Mouse (Mus musculus) WW6 (cell line): Measurements from ENCODE around the gene Slc36a1.

Experiments
- DNase-seq: peaks from one replicate; pipeline ENCODE4 v3.0.0-alpha.2; 2013; ENCODE audit warnings: low read depth, low spot score

The Slc36a1 gene

DNA sequence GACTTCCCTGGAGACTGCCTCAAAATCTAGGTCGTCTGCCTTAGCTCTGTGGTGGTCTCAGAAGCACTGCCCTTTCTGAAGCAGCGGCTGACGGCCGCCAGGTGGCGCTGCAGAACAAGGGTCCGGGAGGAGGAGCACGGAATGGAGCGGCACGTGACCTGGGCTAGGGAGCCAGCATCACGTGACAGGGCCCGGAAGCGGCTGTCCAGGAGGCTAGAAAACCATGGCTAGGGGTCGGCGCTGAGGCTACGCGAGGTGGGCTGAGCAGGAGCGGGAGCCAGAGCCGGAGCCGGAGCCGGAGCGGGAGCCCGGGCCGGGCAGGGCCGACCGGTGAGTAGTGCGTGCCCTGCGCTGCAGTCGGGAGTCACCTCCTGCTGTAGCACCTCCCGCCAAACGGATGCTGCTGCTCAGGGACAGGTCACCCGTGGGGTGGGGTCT lies at the start of gene Slc36a1:
Slc36a1 (plus strand) TSS at position 192 of the 438 bp plus-strand sequence.
- DNase-seq, result peak; percentile 92

DNA sequence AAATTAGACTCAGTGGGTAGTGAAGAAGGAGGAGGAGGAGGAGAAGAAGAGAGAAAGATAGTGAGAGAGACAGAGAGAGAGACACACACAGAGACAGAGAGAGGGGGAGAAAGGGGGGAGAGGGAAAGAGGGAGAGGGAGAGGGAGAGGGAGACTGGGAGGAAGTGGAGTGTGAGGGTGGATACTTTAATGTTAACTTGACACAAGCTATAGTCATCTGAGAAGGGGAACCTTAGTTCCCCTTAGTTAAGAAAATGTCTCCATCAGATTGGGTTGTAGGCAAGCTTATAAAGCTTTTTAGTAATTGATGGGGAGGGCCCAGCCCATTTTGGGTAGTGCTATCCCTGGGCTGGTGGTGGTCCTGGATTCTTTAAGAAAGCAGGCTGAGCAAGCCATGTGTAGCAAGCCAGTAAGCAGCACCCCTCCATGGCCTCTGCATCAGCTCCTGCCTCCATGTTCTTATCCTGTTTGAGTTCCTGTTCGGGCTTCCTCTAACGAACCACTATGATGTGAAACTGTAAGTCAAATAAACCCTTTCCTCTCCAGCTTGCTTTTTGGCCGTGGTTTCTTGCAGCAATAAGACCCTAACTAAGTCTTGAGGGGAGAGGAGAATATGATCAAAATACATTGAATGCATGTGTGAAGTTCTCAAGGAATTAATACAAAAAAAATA lies 49.6 kb upstream of the Slc36a1 start:
- no peak for DNase-seq

DNA sequence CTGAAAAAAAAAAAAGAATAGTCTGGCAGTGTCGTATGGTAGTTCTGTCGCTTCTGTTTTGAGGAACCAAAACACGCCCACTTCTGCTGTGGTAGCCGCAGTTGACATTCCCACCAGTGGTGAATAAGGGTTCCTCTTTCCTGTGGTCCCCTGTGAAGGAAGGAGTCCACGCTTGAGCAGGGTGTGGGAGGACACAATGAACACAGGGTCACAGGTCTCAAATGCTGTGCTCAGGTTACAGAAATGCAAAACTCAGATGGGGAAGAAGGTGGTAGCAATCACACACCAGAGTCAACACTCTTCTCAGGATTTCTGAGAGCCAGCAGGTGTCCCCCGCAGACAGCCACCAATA lies 49.1 kb upstream of the Slc36a1 start:
- no peak for DNase-seq

DNA sequence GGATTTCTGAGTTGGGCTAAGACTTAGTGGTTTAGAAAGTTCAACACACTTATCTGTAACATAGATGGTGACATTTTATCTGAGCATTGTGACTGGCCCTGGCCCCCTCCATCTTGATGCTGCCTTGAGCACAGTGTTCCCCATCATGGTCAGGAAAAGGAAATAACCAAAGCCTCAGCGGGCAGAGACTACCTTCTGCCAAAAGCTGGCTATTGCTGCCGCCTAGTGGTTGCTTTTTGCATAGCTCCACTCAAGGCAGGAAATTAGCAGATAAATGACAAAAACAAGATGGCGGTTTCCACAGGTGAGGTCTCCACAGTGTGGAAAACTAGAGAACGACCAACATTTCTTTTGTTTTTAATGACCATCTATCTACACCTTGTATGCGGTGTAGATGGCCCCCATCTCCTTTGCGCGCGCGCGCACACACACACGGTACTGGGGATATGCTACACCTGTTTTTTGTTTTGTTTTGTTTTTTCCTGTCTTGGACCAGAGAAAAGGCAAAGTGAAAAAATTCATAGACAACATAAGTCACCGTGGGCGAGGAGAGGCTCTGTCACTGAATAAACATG lies 45.3 kb upstream of the Slc36a1 start:
- DNase-seq, result peak; percentile 77

DNA sequence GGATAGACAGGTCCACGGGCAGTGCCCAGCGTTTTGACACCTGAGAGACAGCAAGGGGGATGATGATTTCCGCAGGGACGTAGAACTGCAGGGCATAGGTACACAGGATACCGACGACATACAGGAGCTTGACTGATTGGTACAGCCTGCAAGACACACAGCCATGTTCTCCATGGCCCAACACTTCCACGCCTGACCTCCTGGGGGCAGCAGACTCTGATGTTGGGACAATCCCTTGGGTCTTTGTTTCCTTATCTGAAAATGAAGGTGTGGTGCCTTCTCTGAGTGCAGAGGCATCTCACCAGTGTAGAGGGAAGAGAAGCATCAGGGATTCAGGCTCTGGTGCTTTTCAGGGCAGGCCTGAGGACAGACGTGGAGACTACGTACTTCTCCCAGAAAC lies 41.5 kb upstream of the Slc36a1 start:
- DNase-seq, result peak; percentile 72

DNA sequence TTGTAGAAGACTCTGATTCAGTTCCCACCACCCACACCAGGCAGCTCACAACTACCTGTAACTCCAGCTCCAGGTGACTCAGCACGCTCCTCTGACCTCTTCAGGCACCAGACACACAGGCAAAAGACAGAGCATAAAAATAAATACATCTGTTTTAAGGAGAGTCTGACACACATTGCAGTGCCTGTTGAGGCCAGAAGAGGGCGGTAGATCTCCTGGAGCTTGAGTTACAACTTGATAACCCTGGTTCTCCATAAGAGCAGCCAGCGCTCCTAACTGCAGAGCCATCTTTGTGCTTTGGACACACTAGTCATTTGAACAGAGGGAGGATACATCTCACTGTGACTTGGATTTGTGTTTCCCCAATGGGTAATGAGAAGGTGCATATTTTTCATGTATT lies 39.4 kb upstream of the Slc36a1 start:
- peak; percentile 75 for DNase-seq

DNA sequence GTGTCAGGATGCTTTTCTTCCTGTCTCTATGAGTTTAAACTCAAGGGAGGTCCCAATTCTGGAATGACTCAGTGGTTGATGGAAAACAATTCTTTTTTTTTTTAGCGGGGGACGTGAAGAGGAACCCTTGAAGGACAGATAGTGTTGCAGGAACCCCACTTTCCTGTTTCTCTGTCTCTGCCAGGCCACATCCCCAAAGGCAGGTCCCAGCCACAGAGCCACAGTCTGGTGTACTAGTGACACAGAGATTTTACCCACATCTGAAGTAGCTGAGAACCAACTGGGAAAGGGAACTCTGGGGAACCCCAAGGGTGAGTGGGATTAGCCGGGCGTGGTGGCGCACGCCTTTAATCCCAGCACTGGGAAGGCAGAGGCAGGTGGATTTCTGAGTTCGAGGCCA lies 38.4 kb upstream of the Slc36a1 start:
- no peak for DNase-seq

DNA sequence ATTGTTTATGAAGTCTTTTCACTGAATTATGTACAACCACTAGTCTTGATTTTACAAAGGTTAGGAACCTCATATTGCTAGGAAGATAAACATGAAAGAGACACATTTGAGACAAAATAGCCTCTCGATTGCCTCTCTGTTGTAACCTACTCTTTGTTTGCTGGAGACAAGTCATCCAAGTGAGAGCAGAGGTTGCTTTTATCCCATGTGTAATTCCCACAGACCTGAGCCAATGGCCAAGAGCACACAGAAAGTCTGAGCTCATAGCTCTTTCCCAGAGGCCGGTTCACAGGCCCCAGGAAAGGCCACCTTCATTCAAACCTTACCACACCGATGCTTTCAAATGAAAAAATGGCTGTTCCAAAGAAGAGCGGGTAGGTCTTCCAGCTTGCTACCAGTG lies 35.6 kb upstream of the Slc36a1 start:
- DNase-seq, result no peak

DNA sequence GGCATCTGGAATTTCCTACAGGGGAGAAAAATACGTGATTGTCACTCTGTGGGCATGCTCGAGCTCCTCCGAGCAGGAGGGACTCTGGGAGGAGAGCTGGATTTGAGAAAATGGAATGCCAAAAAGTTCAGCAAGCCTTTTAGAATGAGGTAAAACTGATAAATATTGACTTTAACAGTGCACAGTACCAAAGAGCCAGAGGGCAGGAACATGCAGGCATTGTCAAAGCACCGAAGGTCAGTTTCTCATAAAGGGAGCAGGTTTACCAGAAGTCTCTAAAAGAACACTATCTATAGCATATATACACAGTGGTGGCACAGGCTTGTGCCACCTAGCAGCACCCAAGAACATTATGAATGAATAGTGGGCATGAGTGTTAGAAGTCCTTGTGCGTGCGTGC lies 35.2 kb upstream of the Slc36a1 start:
- DNase-seq, result no peak

DNA sequence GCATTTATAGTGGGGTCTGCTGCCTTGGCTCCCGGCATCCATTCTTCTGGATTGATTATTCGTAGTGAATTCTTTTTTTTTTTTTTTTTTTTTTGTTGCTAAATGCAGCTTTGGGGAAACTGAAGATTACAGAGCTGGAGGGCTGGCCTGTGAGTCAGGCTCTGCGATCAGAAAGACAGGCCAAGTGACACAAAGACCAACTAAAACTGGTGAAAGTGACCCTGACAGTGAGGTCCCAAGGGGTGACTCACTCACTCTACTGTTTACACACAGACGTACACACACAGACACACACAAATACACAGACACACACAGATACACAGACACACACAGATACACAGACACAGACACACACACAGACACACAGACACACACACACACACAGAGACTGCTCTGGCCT lies 33.6 kb upstream of the Slc36a1 start:
- no peak for DNase-seq

DNA sequence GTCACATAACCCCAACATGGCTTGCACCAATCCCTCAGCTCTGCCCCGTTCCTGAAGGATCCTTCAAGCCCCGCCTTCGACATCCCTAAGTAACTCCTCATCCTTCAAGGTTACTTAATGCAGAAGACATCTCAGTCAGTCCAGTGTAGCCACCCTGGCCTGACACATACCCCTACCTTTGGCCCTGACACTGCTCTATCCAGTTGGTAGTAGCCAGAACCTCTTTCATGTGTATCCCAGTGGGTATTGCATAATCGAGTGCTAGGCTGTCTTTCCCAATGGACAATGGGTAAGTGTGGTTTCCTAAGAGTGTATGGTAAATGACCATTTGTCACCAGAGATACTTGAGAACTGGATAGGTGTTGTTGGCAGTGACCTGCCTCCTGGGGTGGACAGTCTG lies 25.3 kb upstream of the Slc36a1 start:
- DNase-seq, result no peak

DNA sequence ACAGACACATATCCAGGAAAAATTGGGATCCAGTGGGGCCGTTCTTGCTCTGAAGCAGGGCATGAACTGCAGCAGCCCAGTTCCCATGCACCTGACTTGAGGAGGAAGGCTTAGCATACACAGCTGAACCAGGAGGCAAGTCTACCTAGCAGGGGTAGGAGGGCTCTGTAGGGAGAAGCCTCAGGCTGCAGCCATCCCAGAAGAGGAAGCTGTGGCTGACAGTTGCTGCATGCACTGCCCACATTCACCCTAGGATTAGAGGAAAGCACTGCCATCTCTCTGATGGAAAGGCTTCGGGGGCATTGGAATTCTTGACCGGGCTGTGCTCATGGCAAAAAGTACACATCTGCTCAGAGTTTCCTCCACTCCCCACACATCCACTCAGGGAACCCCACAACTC lies 24.3 kb upstream of the Slc36a1 start:
- DNase-seq, result no peak

DNA sequence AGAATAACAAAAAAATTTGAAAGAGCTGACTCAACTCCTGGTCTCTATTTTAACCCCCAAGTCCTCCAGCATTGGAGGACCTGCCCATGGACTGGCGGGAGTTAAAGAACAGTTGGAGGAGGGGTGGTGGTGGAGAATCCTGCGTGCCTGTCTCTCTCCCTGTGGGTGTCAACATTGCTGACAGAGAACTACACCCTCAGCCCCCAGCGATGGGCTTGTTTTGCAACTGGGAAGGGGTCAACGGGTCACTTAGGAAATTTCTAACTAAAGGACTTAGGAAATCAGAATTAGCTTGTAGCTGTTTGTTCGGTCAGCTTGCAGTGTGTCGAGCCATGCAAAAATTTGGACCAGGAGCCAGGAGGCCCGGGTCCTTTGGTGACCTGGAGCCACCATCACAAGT lies 21.0 kb upstream of the Slc36a1 start:
- DNase-seq, result no peak

DNA sequence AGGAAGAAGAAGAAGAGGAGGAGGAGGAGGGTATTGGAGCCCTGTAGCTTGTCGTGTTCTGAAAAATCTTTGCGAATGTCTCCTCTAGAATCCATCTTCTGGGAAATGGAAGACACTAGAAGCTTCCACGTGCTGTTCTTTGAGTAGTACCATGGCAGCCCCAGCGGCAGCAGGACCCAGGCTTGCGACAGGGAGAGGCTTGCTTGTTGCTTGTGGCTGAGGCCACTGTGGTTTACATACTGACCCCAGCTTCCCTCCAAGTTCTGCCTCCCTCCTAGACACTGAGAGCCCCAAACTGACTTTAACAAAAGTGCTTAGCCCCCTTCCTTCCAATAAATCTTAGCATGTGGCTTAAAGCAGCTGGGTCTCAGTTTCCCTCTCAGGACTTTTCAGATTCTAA lies 19.9 kb upstream of the Slc36a1 start:
- no peak for DNase-seq

DNA sequence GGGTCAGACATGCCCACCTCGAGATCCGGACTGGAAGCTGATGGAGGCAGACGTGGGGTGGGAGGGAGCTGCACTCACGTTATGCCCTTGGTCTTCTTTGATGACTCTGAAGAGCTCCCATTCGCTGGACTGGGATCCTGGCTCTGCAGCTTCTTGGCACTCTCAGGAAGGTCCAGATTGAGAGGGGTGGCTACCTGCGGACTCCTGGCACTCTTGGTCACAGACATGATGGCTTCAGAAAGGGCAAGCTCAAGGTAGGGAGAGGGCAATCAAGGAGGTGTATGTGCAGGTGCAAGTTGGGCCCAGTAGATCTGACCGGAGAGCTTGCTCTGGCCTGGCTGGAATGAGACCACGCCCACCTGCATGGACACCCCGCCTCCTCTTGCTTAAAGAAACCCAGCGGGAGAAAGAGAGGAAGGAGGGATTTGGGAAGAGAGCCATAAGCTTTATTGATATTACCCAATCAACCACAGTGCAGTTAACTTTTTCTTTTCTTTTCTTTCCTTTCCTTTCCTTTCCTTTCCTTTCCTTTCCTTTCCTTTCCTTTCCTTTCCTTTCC lies 19.3 kb upstream of the Slc36a1 start, which contains the start of gene Slc36a2:
Slc36a2 (minus strand) TSS at position 345 of the 559 bp plus-strand sequence.
- DNase-seq, result no peak

DNA sequence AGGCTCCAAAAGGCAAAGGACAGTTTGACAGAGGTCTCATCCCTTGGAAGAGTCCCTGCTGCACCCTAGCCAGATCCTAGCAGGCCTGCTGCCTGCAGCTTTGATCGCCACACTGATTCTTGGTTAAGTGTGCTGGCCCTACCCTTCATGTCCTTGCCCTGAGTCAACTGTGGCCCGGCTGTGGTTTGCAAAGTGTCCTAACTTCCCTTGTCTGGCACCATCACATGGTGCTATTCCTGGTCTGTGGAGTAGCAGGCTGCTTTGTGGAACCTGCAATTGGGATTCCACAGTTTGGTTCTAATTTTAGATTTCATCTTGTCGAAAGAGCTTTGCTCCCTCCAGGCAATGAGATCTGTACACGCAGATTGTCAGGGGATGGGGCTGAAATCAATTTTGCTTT lies 16.9 kb upstream of the Slc36a1 start:
- no peak for DNase-seq

DNA sequence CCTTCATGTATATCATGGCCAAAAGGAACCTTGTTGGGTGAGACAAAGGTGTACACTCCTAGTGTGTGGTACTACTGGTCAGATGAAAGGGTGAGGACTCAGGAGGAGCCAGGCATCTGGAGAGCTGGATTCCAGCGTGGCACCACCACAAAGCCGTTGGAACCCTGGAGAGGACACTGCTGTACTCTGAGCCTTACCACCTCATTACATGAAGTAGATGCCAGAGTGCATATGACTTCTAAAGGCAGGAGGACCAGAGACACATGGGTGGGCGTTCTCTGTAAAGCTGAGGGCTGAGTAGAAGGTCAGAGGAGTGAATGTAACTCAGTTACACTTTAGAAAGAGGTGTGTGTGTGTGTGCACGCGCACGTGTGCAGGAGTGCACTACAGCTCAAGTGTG lies 16.4 kb upstream of the Slc36a1 start:
- DNase-seq, result no peak

DNA sequence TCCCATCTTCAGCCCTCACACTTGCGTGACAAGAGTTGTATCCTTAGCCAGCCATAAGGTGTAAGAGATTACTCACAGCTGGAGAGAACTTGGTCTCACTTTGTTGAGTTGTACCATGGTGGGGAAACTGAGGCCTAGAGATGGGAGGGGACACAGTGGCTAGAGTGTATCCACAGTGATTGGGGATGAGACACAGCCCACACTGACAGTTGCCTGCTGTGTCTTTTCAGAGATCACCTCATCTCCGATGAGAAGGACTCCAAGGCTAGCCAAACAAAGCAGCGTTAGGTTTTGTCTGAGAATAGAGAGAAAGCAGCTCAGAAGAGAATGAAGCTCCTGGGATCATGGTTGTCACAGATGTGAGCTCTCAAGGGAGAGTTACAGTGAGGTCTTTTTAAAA lies 13.9 kb upstream of the Slc36a1 start:
- DNase-seq, result no peak

DNA sequence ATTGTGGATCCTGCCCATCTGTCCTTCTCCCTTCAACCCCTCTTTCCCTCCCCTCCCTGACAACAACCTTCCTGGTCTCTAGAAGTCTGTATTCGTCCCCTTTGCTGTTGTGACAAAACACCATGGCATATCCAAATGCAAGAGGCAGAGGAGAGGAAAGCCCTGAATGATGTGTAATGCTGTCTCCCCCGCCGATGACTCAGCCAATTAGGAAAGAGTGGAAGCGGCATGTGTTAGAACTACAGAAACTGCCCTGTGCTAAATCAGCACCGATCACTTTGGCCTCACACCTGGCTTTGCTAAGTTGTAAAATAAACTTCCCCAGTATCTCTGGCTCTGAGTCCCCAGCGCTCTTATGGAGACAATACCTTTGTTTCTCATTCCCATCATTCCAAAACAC lies 7.1 kb upstream of the Slc36a1 start:
- no peak for DNase-seq

DNA sequence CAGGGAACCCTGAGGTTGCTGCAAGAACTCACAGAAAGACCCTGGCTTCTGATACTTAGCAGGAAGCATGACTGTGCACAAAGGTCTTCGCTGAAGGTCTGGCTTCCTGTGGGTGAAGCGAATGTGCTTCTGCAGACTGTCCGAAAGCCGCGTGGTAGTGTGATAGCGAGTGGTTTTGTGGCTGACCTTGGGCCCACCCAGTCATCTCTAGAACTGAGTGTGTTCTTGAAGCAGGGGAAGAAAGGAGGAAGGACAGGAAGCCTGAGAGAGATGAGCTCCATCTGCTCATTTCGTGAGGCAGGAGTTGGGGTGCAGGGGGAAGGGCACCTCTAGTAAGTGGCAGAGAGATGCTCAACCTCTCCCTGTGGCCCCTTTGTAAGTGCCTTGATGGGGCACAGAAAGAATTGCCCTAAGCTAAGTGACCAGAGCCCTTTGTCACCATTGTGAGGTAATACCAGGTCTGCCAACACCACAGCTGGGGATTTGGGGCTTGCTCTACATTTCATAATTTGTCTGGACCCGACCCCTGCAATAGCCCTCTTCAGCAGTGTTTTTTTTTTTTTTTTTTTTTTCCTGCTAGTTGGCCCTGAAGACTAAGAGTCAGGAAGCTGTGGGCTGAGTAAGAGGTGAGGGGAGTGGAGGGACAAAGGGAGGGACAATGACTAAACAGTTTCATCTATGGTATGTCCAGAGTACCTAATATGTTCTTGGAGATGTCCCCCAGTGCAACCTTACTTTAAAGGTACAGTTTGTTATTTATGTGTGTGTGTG lies 6.2 kb upstream of the Slc36a1 start:
- DNase-seq, result no peak

DNA sequence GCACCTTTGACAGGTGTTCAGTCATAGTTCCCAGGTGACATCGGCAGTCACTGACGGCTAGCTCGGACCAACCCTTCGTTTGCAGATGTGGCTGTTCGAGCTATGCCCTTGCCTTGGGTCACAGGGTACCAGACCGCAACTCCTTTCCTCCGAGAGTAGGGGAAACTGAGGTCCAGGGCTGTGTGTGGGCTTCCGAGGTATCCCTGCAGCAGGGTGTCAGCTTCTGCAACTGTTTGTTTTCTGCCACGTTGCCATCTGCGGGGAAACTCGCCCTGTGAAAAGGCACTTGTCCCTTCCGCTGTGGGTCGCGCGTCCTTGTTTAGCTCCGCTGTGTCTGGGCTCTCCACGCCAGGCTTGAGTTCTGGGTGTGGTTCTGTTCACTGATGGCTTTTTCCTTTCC lies 452 bp downstream of the Slc36a1 start:
- no peak for DNase-seq

DNA sequence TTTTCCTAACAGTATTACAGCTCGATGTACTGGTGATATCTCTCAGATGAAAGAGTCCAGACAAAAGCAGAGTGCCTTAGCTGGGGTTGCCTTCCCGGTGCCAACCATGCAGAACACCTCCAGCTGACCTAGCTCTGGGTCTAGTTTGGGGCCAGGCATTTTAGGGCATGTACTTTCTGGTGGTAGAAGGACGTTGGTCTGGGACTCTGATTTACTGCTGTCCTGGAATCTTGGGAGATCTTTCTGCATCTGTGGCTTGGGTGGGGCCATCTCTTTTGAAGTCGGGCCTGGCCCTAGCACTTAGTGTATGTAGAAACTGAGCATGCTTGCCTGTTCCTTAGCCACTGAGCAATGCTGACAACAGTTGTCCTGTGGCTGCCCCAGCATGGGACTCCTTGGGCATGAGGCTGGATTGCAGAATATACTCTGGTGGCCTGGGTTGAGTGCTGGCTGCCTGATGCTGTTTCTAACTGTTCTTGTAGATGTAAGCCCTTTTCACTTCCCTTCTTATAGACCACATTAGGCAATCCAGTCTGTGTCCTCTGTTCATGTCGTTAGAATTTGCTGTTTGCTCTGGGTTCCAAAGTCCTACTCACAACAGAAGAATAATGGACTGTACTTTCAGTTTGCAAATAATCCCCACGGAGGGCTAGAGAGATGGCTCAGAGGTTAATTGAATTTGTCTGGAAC lies 4.0 kb downstream of the Slc36a1 start:
- DNase-seq, result no peak
